ENCODE assay signal across 13 mouse cellular contexts in genomic region chr4:29102373-29102772, GRCm38 (mm10).
"Had no signal": no experiment of that assay in that cellular context is flagged by ENCODE, and none has a peak within 500 bp of the region (broad histone marks: within the 10 kb centered on the region; RNA-seq: fewer than 3 reads in every experiment).

No protein-coding gene starts in this region.

- H3K9me3 ChIP-seq: limb, embryonic 15.5 days; liver, embryonic 12.5 days; midbrain, embryonic 10.5 days; midbrain, embryonic 15.5 days; neural tube, embryonic 13.5 days; stomach, embryonic 15.5 days had no signal

- DNase-seq: kidney, adult 8-10 months; kidney, postnatal 25 days; lung, embryonic 14.5 days; lung, postnatal 36 days; retina, postnatal 1 day; thymus, postnatal 4 days had no signal

- H3K4me3 ChIP-seq: left cerebral cortex, adult 2 months; limb, embryonic 15.5 days; liver, embryonic 12.5 days; midbrain, embryonic 10.5 days; midbrain, embryonic 15.5 days; neural tube, embryonic 13.5 days; stomach, embryonic 15.5 days had no signal

- H3K4me1 ChIP-seq: limb, embryonic 15.5 days; liver, embryonic 12.5 days; midbrain, embryonic 15.5 days; neural tube, embryonic 13.5 days; stomach, embryonic 15.5 days had no signal

- H3K36me3 ChIP-seq: limb, embryonic 15.5 days; liver, embryonic 12.5 days; midbrain, embryonic 10.5 days; midbrain, embryonic 15.5 days; neural tube, embryonic 13.5 days; stomach, embryonic 15.5 days had no signal

- H3K27me3 ChIP-seq: limb, embryonic 15.5 days; liver, embryonic 12.5 days; midbrain, embryonic 15.5 days; neural tube, embryonic 13.5 days; stomach, embryonic 15.5 days had no signal

- ATAC-seq: liver, embryonic 12.5 days; midbrain, embryonic 15.5 days had no signal

- H3K4me2 ChIP-seq: limb, embryonic 15.5 days; liver, embryonic 12.5 days; lung, embryonic 14.5 days; midbrain, embryonic 15.5 days; neural tube, embryonic 13.5 days; stomach, embryonic 15.5 days had no signal

- H3K9ac ChIP-seq: limb, embryonic 15.5 days; liver, embryonic 12.5 days; lung, embryonic 14.5 days; midbrain, embryonic 15.5 days; neural tube, embryonic 13.5 days; stomach, embryonic 15.5 days had no signal

- H3K27ac ChIP-seq: left cerebral cortex, adult 2 months; limb, embryonic 15.5 days; liver, embryonic 12.5 days; midbrain, embryonic 10.5 days; midbrain, embryonic 15.5 days; neural tube, embryonic 13.5 days; stomach, embryonic 15.5 days had no signal
